Mouse (Mus musculus) C2C12 (cell line): ENCODE data around the gene Mbnl2. TPM values are rescaled to one million over a fixed set of nuclear protein-coding genes. Genes with fewer than 3 reads are reported as not detected.

Source experiments
- H3K27me3 ChIP-seq: one replicate; pipeline ENCODE4 v1.6.1; 2011; ENCODE audit not compliant: control insufficient read depth, insufficient read depth, insufficient read length
- H3K36me3 ChIP-seq: one replicate; pipeline ENCODE4 v1.6.1; 2011; ENCODE audit not compliant: control insufficient read depth, insufficient read depth
- H3K4me3 ChIP-seq: one replicate; pipeline ENCODE4 v1.5.1; 2011; ENCODE audit warnings: mild to moderate bottlenecking, control low read depth; ENCODE audit not compliant: poor library complexity, insufficient read depth, severe bottlenecking
- H3K79me2 ChIP-seq: one replicate; pipeline ENCODE4 v1.6.1; 2011; ENCODE audit not compliant: control insufficient read depth, insufficient read depth
- H3K79me3 ChIP-seq: one replicate; pipeline ENCODE4 v1.6.1; 2011; ENCODE audit warnings: low read depth, control low read depth
- H3ac ChIP-seq: one replicate; pipeline ENCODE3; 2011; ENCODE audit warnings: low read depth; ENCODE audit not compliant: control insufficient read depth, insufficient read length
- CEBPB ChIP-seq: IDR thresholded peaks from one replicate; pipeline ENCODE4 v1.6.1; 2011; ENCODE audit warnings: low read depth, mild to moderate bottlenecking, control low read depth, moderate library complexity
- CTCF ChIP-seq: IDR thresholded peaks from one replicate; pipeline ENCODE4 v1.5.1; 2011; ENCODE audit not compliant: control insufficient read depth, insufficient read depth, insufficient read length
- FOSL1 ChIP-seq: IDR thresholded peaks from one replicate; pipeline ENCODE4 v1.8.0; 2011; ENCODE audit warnings: mild to moderate bottlenecking, low read length; ENCODE audit not compliant: poor library complexity, insufficient read depth, severe bottlenecking
- MAX ChIP-seq: IDR thresholded peaks from one replicate; pipeline ENCODE4 v1.6.1; 2011; ENCODE audit warnings: mild to moderate bottlenecking, control low read depth
- MYOD1 ChIP-seq: IDR thresholded peaks from one replicate; pipeline ENCODE4 v1.6.1; 2011; ENCODE audit warnings: low read depth; ENCODE audit not compliant: control insufficient read depth, insufficient read length
- MYOG ChIP-seq: IDR thresholded peaks from one replicate; pipeline ENCODE4 v1.6.1; 2011; ENCODE audit not compliant: control insufficient read depth, insufficient read length; ENCODE audit errors: extremely low read depth
- USF1 ChIP-seq: IDR thresholded peaks from one replicate; pipeline ENCODE4 v1.6.1; 2011; ENCODE audit warnings: low read depth, mild to moderate bottlenecking, control low read depth, moderate library complexity
- polyA plus RNA-seq: library from polyadenylated mRNA; unstranded; fragments of >200 nt; fragmentation: generic; extraction: Trizol; gene quantifications from one replicate; pipeline ENCODE4 v1.2.1, GENCODE M21; 2012; ENCODE audit warnings: missing spikeins

The Mbnl2 gene
- polyA plus RNA-seq, 1 experiment, result 42.1 TPM

GRCm38 (mm10) chr14:120401158-120401557, 125.7 kb downstream of the Mbnl2 start:
- Histone ChIP-seq H3K36me3 (peaks cover 84% of the 10 kb centered on the region), H3K27me3 (no peaks in the 10 kb centered on the region), H3K79me3 (no peaks in the 10 kb centered on the region), H3K79me2 (peaks cover 8% of the 10 kb centered on the region), H3K4me3 (no peak overlapping the region), H3ac (no peak overlapping the region)
- no peak for TF ChIP-seq MYOD1
- no peak for TF ChIP-seq USF1
- no peak for TF ChIP-seq CTCF
- no peak for TF ChIP-seq FOSL1

- TF ChIP-seq CTCF, result no peak
- TF ChIP-seq FOSL1, result no peak
- TF ChIP-seq MYOD1, result no peak
- no peak for TF ChIP-seq USF1
- TF ChIP-seq MYOG, result no peak
- no peak for TF ChIP-seq MAX
- TF ChIP-seq CEBPB, result no peak
- Histone ChIP-seq H3ac (no peak overlapping the region), H3K79me2 (peaks cover 8% of the 10 kb centered on the region), H3K4me3 (no peak overlapping the region), H3K27me3 (no peaks in the 10 kb centered on the region), H3K36me3 (peaks cover 86% of the 10 kb centered on the region), H3K79me3 (no peaks in the 10 kb centered on the region)
Observed at GRCm38 (mm10) chr14:120402715-120403114, 127.2 kb downstream of the Mbnl2 start.

GRCm38 (mm10) chr14:120404364-120404763, 128.9 kb downstream of the Mbnl2 start:
- H3K79me3 ChIP-seq, result no peaks in the 10 kb centered on the region
- peaks cover 8% of the 10 kb centered on the region for H3K79me2 ChIP-seq
- H3K27me3 ChIP-seq, result no peaks in the 10 kb centered on the region
- TF ChIP-seq MYOG (no peak), CEBPB (no peak), USF1 (no peak), CTCF (no peak), MYOD1 (no peak), MAX (no peak), FOSL1 (no peak)
- no peak overlapping the region for H3K4me3 ChIP-seq
- H3ac ChIP-seq, result no peak overlapping the region
- H3K36me3 ChIP-seq, result peaks cover 92% of the 10 kb centered on the region

- peaks cover 92% of the 10 kb centered on the region for H3K36me3 ChIP-seq
- H3ac ChIP-seq, result no peak overlapping the region
- no peaks in the 10 kb centered on the region for H3K79me3 ChIP-seq
- H3K27me3 ChIP-seq, result no peaks in the 10 kb centered on the region
- H3K79me2 ChIP-seq, result peaks cover 8% of the 10 kb centered on the region
- H3K4me3 ChIP-seq, result no peak overlapping the region
- no peak for TF ChIP-seq CTCF
- no peak for TF ChIP-seq MYOD1
- TF ChIP-seq USF1, result no peak
- no peak for TF ChIP-seq FOSL1
- no peak for TF ChIP-seq CEBPB
- no peak for TF ChIP-seq MAX
- TF ChIP-seq MYOG, result no peak
Observed at GRCm38 (mm10) chr14:120404811-120405582, 129.5 kb downstream of the Mbnl2 start.

GRCm38 (mm10) chr14:120405597-120405996, 130.1 kb downstream of the Mbnl2 start:
- H3K4me3 ChIP-seq, result no peak overlapping the region
- TF ChIP-seq USF1, result no peak
- no peak for TF ChIP-seq FOSL1
- no peak for TF ChIP-seq MYOD1
- TF ChIP-seq MYOG, result no peak
- TF ChIP-seq CEBPB, result no peak
- TF ChIP-seq CTCF, result no peak
- no peak for TF ChIP-seq MAX
- peaks cover 8% of the 10 kb centered on the region for H3K79me2 ChIP-seq
- H3K27me3 ChIP-seq, result no peaks in the 10 kb centered on the region
- H3K36me3 ChIP-seq, result peaks cover 92% of the 10 kb centered on the region
- no peak overlapping the region for H3ac ChIP-seq
- no peaks in the 10 kb centered on the region for H3K79me3 ChIP-seq

- TF ChIP-seq MYOD1 (no peak), CEBPB (no peak), MYOG (no peak)
- Histone ChIP-seq H3K4me3 (no peak overlapping the region), H3K27me3 (no peaks in the 10 kb centered on the region), H3K79me3 (no peaks in the 10 kb centered on the region), H3ac (no peak overlapping the region), H3K36me3 (peaks cover 92% of the 10 kb centered on the region), H3K79me2 (peaks cover 8% of the 10 kb centered on the region)
Observed at GRCm38 (mm10) chr14:120406271-120406670, 130.8 kb downstream of the Mbnl2 start.
